Mouse (Mus musculus): ENCODE measurements around the gene Bsph2.
A peak's percentile ranks its signal among the peaks of the same experiment; 100 is the strongest.

Gene Bsph2

DNA sequence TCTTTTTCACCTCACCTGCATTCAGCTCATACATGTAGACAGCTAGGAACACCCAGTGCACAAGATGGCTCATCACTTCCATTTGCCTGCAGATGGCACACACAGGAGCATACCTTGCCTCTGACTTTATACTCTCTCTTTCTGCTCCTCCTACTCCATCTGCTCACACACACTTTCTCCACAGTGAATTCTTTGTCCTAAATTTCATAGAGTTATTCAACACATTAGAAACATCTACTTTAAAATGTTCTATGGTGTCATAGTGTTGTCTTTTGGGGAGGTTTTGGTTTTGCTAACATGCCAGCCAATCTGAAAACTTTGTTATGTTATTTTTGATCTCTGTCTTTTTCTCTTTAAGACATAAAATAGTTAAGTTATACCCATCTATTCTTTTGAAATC, at the start of gene Bsph2:
Gene Bsph2 (minus strand): TSS at position 101 of the 400 bp plus-strand sequence.
- DNase-seq (ENCODE audit: low spot score): no peak

DNA sequence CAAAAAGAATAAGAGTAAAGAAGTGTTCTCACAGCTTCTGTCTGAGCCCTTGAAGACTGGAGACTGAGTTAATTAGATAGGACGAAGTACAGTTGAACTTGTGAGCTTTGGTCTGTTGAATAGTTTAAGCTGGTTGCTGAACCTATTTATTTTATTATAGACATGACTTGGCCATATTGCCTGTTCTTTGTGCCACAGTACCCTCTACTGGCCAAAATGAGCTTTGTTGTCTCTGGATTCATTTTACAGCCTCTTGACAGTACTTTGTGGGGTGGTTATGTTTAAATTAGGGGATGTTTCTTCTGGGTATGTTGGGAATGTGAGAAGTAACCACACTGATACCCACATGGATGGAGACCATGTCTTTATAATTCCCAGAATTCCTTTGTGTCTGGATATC, 59.3 kb downstream of the Bsph2 start:
- peak; percentile 6 for DNase-seq (ENCODE audit: low spot score)
